Mouse (Mus musculus) right cerebral cortex, postnatal 14 days (tissue): ENCODE measurements around the gene Olfr459.

Source experiments
- DNase-seq: peaks from one replicate; pipeline ENCODE4 v3.0.0; 2022

Olfr459 gene

GRCm38 (mm10) chr6:41775077-41775476 is at the start of gene Olfr459:
Gene Olfr459 (minus strand): TSS chr6:41775177.
- no peak for DNase-seq

GRCm38 (mm10) chr6:41824086-41824485 is 49.1 kb upstream of the Olfr459 start:
- no peak for DNase-seq

DNA sequence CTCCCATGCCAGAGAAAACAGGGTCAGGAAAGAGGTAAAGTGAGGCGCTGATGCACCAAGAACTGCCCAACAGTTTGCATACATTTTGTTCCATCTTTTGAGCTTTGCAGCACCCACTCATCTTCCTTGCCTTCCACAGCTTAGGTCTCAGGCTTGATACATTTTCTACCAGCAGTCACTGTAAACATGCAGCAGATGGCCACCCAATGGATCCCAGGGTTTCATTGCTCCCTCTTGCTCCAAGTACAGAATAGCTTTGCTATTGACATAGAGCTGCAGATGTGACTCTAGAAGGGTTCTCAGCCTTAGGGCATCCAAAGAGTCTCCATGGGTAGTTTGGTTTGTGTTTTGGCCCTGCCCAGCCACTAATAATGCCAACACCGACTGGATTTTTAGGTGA is 11.7 kb upstream of the Olfr459 start:
- DNase-seq: no peak

DNA sequence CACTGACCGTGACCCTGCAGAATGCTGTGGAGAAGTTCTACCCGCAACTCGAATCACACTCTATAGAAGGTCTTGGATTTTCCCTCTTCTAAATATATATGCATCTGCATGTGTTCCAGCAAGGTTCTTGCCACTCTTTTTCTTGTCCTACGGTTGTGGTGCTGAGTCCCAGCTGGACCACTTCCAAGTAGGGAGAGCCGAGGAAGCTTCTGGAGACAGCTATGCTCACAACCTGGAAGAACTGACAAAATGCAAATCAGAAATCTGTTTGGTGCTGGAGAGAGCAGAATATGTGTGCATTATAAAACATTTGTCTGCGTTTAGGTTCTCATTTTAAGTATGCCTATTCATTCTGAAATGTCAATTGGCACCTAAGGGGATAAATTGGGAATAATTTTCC is 744 bp upstream of the Olfr459 start:
- peak; percentile 70 for DNase-seq

GRCm38 (mm10) chr6:41769872-41770271 is 5.1 kb downstream of the Olfr459 start:
- DNase-seq: no peak

DNA sequence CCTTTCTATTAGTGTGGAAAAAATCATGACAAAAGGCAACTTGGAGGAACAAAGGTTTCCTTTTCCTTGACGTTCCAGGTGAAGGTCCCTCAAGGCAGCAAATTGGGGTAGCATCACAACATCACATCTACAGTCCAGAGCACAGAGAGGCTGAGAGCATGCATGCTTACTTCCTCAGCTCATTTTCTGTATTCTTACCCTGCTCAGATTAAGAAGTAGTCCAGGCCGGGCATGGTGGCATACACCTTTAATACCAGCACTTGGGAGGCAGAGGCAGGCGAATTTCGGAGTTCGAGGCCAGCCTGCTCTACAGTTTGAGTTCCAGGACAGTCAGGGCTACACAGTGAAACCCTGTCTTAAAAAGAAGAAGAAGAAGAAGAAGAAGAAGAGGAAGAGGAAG is 10.7 kb downstream of the Olfr459 start:
- DNase-seq: no peak

GRCm38 (mm10) chr6:41762370-41762757 is 12.6 kb downstream of the Olfr459 start:
- no peak for DNase-seq

DNA sequence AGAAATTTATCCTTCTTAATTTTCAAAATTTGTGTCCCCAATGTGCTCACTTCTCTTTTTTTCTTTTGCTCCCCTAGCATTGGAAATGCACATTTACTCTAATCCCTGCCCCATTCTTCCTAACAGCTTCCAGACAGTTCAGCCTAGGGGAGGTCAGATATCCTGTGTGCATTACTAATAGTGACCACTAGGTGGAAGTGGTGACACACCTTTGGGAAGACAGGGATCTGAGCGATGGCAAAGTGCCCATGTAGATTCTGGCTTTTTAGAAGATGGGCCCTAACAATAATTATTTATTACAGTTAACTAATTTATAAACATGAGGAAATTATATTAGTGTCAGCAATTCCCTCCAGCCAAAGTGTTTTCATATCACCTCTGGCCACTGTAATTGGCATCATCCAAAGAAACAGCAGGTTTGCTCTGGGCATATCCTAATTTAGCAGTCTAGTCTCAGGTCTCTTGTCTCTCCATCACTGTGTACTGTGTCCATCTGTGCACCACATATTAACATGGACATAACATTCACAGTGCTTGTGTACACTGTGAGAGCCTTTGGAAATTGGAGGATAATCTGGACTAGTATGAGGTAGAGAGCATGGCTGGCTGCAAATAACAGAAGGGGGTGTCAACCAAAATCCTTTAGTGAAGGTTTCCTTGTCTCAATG is 13.1 kb downstream of the Olfr459 start:
- peak; percentile 63 for DNase-seq

GRCm38 (mm10) chr6:41759618-41760017 is 15.4 kb downstream of the Olfr459 start:
- no peak for DNase-seq

DNA sequence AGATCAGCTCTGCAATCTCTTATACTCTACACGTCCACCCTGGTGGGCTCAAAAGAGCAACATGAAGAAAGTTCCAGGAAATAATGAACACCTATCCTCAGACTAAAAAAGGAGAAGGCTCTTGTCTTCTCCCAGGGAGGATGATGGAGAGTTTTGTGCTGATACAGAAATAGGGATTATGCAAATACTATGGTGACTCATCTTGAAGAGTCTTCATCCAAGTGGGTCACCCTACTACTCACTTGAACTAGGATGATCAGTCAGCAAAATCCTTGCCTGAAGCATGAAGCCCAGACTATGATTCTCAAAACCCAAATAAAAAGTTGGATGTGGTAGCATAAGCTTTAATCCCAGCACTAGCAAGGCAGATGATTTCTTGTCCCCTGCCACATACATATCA is 16.6 kb downstream of the Olfr459 start:
- no peak for DNase-seq

GRCm38 (mm10) chr6:41757199-41757598 is 17.8 kb downstream of the Olfr459 start:
- no peak for DNase-seq

GRCm38 (mm10) chr6:41754626-41755025 is 20.4 kb downstream of the Olfr459 start:
- DNase-seq: peak; percentile 12

- no peak for DNase-seq
Measured at GRCm38 (mm10) chr6:41744664-41745392, 30.1 kb downstream of the Olfr459 start.

DNA sequence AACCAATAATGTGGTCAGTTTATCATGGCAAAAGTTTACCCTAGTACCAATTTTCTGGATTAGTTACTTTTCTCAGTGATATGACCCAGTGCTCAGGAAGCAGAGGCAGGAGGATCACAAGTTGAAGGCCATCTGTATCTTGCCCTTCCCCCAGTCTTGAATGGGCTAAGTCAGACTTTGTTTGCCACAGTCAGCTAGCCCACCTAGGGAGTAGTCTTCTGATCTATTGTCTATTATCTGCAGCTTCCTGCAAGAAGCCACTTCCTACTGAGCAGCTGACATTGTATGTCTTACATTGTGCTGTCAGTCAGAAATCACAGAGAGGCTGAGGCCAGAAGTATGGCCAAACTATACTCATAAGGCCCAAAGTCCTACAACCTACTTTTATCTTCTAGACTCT is 33.9 kb downstream of the Olfr459 start:
- DNase-seq: no peak

DNA sequence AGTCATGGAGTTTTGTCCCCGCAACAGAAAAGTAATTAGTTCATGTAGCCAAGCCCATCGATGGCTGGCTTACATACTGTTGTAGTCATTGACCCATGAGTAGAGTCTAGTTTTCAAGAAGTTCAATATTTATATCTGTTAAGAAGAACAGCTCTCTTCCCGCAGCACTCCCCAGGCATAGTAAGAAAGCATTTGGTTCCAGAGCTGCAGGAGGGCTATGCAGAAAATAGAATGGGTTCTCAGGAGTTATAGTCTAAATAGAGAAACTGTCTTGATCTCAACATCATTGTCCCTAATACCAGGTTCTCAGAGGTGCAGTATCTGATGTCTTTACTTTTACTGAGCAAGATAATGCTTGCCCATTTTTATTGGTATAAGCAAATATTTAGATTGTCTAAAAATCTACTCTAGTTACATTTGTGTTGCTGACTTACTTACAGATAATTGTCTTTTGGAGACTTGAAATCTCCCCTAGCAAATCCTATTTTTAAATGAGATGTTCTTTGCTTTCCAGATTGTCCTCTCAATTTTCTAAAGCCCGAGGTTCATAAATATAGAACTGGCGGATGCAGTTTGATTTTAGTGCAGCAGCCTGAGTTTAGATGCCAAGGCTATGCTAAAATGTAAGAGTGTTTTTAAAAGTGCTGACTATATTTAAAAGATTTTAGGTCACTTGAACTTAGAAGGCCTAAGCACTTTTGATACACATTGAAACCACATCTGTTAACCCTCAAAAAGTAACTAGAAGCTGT is 40.1 kb downstream of the Olfr459 start:
- DNase-seq: no peak

GRCm38 (mm10) chr6:41727989-41728609 is 46.9 kb downstream of the Olfr459 start:
- DNase-seq: no peak

- DNase-seq: no peak
Measured at GRCm38 (mm10) chr6:41721430-41721829, 53.5 kb downstream of the Olfr459 start.
